Mouse (Mus musculus) thymus, postnatal 4 days (tissue): Measurements from ENCODE around the gene Fam117b.
A peak's percentile ranks its signal among the peaks of the same experiment; 100 is the strongest.

ENCODE experiments used
- DNase-seq: peaks from one replicate; pipeline ENCODE4 v3.0.0; 2021

The Fam117b gene

GRCm38 (mm10) chr1:59912413-59913157 lies at the start of gene Fam117b:
Gene Fam117b, plus strand, starts transcription at chr1:59913006.
- DNase-seq, result peak; percentile 99

GRCm38 (mm10) chr1:59868041-59868440 lies 44.8 kb upstream of the Fam117b start:
- DNase-seq, result no peak

- no peak for DNase-seq
These were observed 38.8 kb upstream of the Fam117b start for GRCm38 (mm10) chr1:59874023-59874422.

GRCm38 (mm10) chr1:59878098-59878497 lies 34.7 kb upstream of the Fam117b start:
- no peak for DNase-seq

GRCm38 (mm10) chr1:59883349-59884134 lies 29.3 kb upstream of the Fam117b start:
- peak; percentile 94 for DNase-seq

- DNase-seq, result no peak
These were observed 25.9 kb upstream of the Fam117b start for GRCm38 (mm10) chr1:59886899-59887298.

GRCm38 (mm10) chr1:59888018-59888417 lies 24.8 kb upstream of the Fam117b start:
- DNase-seq, result no peak

- DNase-seq, result no peak
These were observed 21.6 kb upstream of the Fam117b start for GRCm38 (mm10) chr1:59891185-59891584.

GRCm38 (mm10) chr1:59892777-59893176 lies 20.0 kb upstream of the Fam117b start:
- no peak for DNase-seq

GRCm38 (mm10) chr1:59894025-59894424 lies 18.8 kb upstream of the Fam117b start:
- DNase-seq, result no peak

GRCm38 (mm10) chr1:59895456-59895855 lies 17.4 kb upstream of the Fam117b start:
- no peak for DNase-seq

- no peak for DNase-seq
These were observed 15.5 kb upstream of the Fam117b start for GRCm38 (mm10) chr1:59897147-59897798.

GRCm38 (mm10) chr1:59899679-59900078 lies 13.1 kb upstream of the Fam117b start:
- DNase-seq, result no peak

GRCm38 (mm10) chr1:59901082-59901876 lies 11.5 kb upstream of the Fam117b start:
- DNase-seq, result no peak

- no peak for DNase-seq
These were observed 10.2 kb upstream of the Fam117b start for GRCm38 (mm10) chr1:59902634-59903033.

- DNase-seq, result no peak
These were observed 8.0 kb upstream of the Fam117b start for GRCm38 (mm10) chr1:59904630-59905295.

GRCm38 (mm10) chr1:59905916-59906315 lies 6.9 kb upstream of the Fam117b start:
- DNase-seq, result no peak

- no peak for DNase-seq
These were observed 5.8 kb upstream of the Fam117b start for GRCm38 (mm10) chr1:59906819-59907521.

GRCm38 (mm10) chr1:59907700-59908099 lies 5.1 kb upstream of the Fam117b start:
- DNase-seq, result no peak

- no peak for DNase-seq
These were observed 1.9 kb upstream of the Fam117b start for GRCm38 (mm10) chr1:59910941-59911340.

GRCm38 (mm10) chr1:59913195-59913868 lies 526 bp downstream of the Fam117b start:
- DNase-seq, result peak; percentile 73
